Mouse (Mus musculus) adrenal gland, adult (tissue): ENCODE results near the gene Gm42742.

Source experiments
- DNase-seq, 2 experiments: peaks; one replicate each; pipeline ENCODE4 v3.0.0; 2022 to 2023; ENCODE audit warnings: low spot score in 1 of 2; ENCODE audit not compliant: inconsistent age in 2 of 2

Gm42742 gene

GRCm38 (mm10) chr7:127020901-127021562 is at the start of gene Gm42742, which contains the start of gene Prrt2:
Gm42742 (minus strand) TSS chr7:127021097.
Prrt2 (minus strand) TSS chr7:127021211.
- DNase-seq: peak; percentile 61 to 73

DNA sequence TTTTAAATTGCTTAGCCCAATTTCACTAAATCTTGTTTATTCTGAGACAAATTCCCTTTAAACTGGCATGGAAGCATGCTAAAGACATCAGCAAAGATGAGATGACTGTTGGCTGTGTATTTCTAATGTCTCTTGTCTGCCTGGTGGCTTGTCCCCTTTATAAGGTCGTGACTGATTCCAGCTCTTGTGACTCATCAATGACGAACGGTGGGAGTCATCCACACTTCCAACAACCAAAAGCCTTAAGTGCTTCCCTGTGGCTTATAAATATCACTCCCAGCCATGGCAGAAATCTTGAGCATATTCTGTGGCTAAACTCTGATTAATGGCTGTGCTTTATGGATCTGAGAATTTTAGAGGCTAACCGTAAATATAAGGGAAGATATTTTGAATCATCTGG is 45.4 kb upstream of the Gm42742 start:
- peak; percentile 48 to 82 for DNase-seq

DNA sequence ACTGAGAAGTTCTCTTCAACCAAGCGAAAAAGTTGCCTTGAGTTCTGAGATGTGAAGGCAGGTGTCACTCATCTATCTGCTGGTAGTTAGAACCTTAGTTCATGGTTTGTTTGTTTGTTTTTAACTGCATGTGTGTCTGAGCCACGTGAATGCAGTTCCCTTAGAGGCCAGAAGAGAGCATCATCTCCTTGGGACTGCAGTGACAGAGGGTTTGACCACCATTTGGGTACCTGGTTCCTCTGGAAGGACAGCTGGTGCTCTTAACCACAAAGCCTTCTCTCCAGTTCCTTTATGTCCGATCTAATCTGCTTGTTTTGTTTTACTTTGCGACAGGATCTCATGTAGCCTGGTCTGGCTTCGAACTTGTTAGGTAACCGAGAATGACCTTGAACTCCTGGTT is 44.6 kb upstream of the Gm42742 start:
- DNase-seq: no peak

DNA sequence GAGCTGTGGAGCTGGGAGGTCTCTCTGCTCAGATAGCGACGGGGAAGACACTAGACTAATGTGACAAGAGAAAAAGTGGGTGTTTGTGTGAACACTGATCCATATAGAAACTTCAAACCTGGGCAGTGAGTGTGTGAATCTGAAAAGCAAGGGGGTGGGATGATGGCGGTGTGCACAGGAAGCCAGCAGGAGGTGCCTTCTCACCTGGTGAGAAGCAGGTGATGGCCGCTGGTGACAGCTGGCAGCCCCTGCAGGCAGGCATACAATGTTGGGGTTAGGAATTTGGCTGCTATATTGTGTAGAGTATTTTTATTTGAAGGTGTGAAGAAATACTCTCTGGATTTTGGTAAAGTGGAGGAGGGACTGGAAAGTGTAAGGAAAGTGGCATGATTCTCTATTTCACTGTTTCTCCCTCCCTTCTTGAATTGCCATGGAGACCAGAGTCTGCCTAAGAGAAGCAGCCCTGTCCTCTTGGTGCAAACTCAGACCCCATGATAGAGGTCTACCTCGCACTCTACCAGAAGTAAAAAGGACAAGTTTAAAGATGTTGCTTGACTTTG is 34.2 kb upstream of the Gm42742 start:
- DNase-seq: no peak

GRCm38 (mm10) chr7:127041851-127042672 is 21.2 kb upstream of the Gm42742 start, which contains the start of gene Kif22:
Kif22 (minus strand) TSS chr7:127042471.
- DNase-seq: peak; percentile 90 to 97

DNA sequence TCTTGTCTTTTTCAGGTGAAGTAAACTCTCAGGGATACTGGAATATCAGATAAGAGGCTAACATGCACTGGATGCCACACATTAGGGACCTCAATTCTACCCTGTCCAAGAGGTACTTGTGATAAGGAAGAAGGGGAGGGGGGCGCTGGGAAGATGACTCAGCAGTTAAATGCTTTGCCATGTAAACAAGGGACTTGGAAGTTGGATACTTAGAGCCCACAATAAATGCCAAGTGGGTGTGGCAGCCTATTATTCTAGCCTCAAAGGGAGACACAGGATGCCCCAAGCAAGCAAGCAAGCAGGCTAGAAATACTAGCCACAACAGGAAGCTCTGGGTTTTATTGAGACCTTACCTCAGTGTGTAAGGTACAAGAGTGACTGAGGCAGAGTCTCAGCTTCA is 10.3 kb upstream of the Gm42742 start:
- no peak for DNase-seq

DNA sequence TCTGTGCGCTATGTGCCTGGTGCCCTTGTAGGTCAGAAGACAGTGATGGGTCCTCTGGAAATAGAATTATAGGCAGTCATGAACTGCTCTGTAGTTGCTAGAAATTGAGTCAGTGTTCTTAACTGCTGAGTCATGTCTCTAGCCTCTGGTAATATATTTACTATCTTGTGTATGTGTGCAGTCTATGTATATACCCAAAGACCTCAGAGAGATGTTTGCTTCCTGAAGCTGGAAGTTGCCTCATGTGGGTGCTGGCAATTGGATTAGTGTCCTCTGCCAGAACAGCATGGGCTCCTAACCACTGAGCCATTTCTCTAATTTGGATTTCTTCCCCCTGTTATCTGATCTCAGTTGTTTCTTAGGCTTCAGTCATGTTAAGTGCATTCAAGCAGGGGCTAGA is 9.3 kb upstream of the Gm42742 start:
- DNase-seq: no peak

DNA sequence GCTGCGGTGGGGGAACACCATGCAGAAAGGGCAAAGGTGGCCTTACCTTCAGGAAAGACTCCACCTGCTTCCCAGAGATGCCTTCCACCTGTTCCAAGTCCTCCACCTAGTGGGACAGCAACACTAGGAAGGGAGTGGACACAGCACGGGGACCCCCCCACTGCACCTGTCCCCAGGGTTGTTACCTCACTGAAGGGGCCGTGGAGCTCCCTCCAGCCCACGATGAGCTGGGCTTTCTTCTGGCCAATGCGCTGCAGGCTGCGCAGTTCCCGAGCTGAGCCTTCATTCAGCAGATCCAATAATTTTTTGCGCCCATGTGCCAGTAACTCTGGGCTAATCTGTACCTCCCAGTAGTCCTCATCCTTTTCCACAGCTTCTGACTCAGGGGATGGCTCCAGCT is 7.0 kb upstream of the Gm42742 start:
- no peak for DNase-seq

- peak; percentile 100 for DNase-seq
Observed at GRCm38 (mm10) chr7:127026984-127027726, 6.3 kb upstream of the Gm42742 start, which contains the start of gene Maz. Maz (minus strand) TSS chr7:127027037.

GRCm38 (mm10) chr7:127026616-127026983 is 5.7 kb upstream of the Gm42742 start:
- no peak for DNase-seq

- peak; percentile 81 to 92 for DNase-seq
Observed at GRCm38 (mm10) chr7:127026161-127026600, 5.3 kb upstream of the Gm42742 start.

DNA sequence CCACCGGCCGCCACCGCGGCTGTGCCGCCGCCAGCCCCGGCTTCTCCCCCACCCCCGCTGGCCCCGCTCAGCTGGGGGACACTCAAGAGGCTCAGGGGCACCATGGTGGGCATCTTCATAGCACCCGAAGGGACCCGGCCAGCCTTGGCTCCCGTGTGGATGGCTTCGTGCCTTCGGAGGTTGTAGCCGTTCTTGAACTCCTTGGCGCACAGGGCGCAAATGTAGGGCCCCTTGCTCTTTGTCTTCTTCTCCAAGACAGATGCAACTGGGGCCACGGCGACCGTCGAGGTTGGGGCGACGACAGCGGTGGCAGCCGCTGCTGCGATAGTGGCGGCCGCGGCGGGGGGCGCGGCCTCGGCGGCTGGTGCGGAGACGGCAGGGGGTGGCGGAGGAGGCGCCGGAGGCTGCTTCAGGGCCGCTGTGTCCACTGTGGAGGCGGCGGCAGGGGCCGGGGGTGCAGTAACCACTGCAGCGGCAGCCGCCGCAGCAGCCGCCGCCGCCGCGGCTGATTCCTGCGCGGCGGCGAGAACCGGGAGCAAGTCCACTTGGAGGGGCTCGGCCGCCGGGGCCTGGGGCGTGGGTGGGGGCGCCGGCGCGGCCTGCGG is 4.8 kb upstream of the Gm42742 start:
- peak; percentile 71 to 89 for DNase-seq

- DNase-seq: peak; percentile 88 to 94
Observed at GRCm38 (mm10) chr7:127024755-127025555, 4.1 kb upstream of the Gm42742 start.

DNA sequence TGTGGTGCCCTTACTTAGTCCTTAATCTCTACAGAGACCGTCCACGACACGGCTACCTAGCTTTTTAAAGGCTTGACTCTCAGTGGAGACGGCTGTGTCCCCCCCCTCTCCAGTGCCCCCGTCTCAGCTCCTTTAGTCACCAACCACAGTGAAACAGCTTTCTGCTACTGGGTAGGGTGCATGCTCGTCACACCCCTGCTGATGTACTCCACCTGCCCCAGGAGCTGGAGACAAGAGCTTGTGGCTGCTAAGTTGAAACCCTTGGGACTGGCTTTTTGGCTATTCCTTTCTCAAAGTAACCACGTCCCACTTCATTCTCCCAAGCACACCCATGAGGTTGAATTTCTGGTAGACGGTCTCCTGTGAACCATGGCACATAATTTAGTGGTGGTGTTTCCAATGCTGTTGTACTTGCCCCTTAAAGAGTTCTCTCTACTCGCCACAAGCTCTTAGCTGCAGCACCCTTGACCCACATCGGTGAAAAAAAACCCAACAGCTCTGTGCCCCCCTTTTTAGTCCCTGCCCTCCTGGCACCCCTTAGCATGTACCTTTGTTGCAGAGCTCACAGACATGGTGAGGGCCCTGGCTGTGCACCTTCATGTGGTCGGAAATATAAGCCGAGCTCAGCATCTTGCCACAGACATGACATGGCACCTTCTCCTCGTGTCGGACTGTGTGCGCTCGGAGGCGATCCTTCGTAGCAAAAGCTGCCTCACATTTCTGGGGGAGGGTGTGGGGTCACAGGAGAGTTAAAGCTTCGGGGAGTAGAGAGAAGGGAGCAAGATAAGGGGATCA is 3.2 kb upstream of the Gm42742 start:
- DNase-seq: peak; percentile 33 to 70

DNA sequence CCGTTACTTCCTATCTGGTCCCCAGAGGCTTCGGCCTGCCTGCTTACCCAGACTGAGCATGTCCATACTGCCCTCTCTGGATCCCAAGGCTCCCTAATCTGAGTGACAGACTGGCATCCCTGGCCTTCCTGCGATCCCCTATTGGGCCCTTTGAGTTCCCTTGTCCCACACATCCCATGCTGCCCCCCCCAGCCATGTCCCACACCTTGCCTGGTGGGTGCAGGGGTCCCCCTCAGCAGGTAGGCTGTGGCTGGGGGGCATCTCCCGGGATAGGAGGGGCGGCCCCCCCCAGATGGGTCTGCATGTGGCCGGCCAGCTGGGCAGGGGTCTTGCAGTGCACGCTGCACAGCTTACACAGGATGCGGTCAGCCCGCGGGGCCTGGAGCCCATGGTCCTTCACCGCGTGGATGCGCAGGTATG is 2.4 kb upstream of the Gm42742 start:
- peak; percentile 37 to 54 for DNase-seq

DNA sequence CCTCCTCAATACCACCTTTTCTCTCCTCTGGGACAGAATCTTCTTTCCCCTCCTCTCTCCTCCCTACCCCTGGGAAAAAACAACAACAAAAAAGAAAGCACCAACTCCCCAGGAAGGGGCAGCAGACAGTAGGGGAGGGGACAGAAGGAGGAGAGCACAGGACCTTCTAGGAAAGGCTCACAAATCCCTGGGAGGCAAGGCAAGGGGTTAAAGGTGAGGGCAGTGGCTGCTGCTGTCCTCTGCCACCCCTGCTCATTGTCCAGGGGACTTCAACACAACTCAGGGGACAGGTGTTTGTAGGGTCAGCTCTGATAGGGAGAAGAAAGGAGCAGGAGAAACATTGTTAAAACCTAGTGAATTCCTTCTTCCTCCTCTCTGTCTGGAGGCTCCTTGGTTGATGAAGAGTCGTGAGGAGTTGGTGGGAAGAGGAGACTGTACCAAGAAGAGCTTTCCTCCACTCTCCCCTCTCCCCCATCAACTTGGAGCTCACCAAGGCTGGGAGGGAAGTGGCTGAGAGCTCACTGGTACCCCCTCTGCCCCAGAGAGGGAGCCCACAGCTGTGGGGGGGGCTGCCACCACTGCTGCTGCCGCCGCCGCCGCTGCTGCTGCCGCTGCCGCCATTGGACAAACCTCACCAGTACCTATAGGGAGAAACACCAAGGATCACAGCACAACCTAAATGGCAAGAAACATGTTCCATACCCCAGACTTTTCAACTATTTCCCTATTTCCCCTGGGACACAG is 1.8 kb upstream of the Gm42742 start:
- no peak for DNase-seq

DNA sequence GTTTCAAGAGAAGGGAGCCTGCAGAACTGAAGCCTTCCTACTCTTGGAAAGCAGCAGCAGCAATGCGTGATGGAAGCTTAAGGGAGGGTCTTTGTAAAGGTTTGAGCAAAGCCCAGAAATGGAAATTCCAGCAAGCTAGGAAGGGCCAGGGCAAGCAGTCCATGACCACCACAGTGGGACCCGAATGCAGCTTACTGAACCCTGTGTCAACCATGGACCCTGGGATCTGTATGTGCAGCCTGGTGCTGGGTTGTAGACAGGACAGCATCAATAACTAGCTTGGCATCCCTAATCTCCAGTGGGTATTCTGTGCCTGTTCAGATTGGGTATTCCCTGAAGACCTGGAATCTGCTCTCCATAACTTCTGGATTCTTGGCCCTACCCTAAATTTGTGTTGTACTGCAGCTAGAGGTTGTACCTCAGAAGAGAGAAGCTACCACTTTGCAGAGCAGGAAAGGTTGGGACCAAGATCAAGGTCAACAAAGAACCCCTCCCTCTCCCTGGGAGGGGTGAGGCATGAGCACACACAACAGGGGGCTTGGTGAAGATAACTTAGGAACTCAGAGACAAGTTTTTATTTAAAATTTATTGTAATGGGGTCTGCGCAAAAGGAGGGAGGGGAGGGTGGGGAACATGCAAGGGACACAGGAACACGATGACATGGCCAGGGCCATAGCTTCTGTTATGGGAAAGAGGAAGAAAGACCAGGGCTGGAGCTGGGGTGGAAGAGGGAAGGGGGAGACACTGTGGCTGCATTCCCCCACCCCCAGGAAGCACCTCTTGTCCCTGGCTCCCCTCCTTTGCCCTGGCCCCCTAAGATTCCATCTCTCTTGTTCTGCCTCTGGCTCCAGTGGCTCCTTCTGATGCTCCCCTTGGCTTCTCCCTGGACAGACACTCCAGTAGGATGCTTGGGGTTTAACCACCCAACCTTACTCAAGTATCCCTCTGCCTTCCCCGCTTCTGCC is 948 bp upstream of the Gm42742 start:
- peak in 1 of 2 experiments; percentile 21 for DNase-seq
